Mouse (Mus musculus) left cerebral cortex, postnatal 14 days (tissue): ENCODE measurements around the gene Irf5. TPM values are rescaled to one million over a fixed set of nuclear protein-coding genes. Genes with fewer than 3 reads are reported as not detected.
"Not testable (repeated sequence)": the region's sequence is repeated elsewhere in the genome, so short reads cannot be mapped to it uniquely, and the experiment has no call there.

Experiments
- DNase-seq, 2 experiments: peaks; one replicate each; pipeline ENCODE4 v3.0.0; 2021 to 2022; ENCODE audit warnings: low spot score in 2 of 2, mixed read lengths in 1 of 2
- intact Hi-C: fragments of 180-260 bp; cut with DNase I; formaldehyde crosslinking; loops from one replicate; pipeline ENCODE4 v1.15.1; 2025
- total RNA-seq, 2 experiments: library from RNA; stranded (reverse); gene quantifications; 2 replicates each; pipeline ENCODE4 v1.2.3; 2021

The Irf5 gene
- total RNA-seq, 2 experiments from 2014 or later, result 3.6 to 4.9 TPM

- DNase-seq, intact Hi-C loops: not testable (repeated sequence)
Observed at GRCm38 (mm10) chr6:29576388-29576787, 50.0 kb downstream of the Irf5 start.

DNA sequence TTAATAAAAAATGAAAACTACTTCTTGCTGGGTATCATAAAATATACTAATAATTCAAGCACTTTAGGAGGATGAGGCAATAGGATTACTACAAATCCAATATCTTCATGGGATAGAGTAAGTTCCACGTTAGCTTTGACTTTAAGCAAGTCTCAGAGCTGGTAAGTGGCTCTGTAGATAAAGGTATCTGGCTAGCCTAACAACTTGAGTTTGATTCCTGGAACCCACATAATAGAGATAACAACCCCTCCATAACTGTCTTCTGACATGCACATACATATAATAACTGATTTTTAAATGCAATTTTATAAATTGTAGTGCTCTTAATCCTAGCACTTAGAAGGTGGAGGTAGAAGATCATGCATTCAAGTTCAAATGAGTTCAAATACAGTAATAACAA lies 54.3 kb downstream of the Irf5 start:
- intact Hi-C loops, result no loop called here
- no peak for DNase-seq

GRCm38 (mm10) chr6:29581202-29581601 lies 54.8 kb downstream of the Irf5 start:
- intact Hi-C loops, result no loop called here
- no peak for DNase-seq

Other genes starting within 250 kb of the Irf5 start
- gene Fam71f2, start 247.0 kb upstream of the Irf5 start, total RNA-seq, result under 1 TPM in 1 of 2 experiments, not detected in 1; 0.44 TPM
- not detected for gene Fam71f1, start 207.5 kb upstream of the Irf5 start, total RNA-seq
- gene Calu, start 178.6 kb upstream of the Irf5 start, total RNA-seq, result 10 to 100 TPM; 88.7 to 89.1 TPM
- gene Opn1sw, start 138.2 kb upstream of the Irf5 start, total RNA-seq, result under 1 TPM; 0.33 to 0.66 TPM
- gene Ccdc136, start 130.3 kb upstream of the Irf5 start, total RNA-seq, result 100 to 1,000 TPM in 1 of 2 experiments, 10 to 100 TPM in 1; 90.1 to 104 TPM
- 1 to 10 TPM; 2.0 to 2.2 TPM for gene Flnc, start 93.4 kb upstream of the Irf5 start, total RNA-seq
- gene Atp6v1f, start 58.9 kb upstream of the Irf5 start, total RNA-seq, result 100 to 1,000 TPM; 253 to 268 TPM
- gene Atp6v1fnb, start 55.2 kb upstream of the Irf5 start, total RNA-seq, result 1 to 10 TPM in 1 of 2 experiments, under 1 TPM in 1; 0.70 to 1.3 TPM
- gene Kcp, start 18.7 kb upstream of the Irf5 start, total RNA-seq, result 1 to 10 TPM; 5.9 to 7.6 TPM
- gene Tnpo3, start 83.3 kb downstream of the Irf5 start, total RNA-seq, result 10 to 100 TPM; 67.1 to 70.3 TPM
- 10 to 100 TPM; 27.6 to 30.0 TPM for gene Tspan33, start 167.6 kb downstream of the Irf5 start, total RNA-seq
- gene Smo, start 208.9 kb downstream of the Irf5 start, total RNA-seq, result 1 to 10 TPM; 9.8 TPM
- gene Ahcyl2, start 241.4 kb downstream of the Irf5 start, total RNA-seq, result 100 to 1,000 TPM in 1 of 2 experiments, 10 to 100 TPM in 1; 97.1 to 103 TPM